Mouse (Mus musculus): ENCODE measurements around the gene Astn1.

DNA sequence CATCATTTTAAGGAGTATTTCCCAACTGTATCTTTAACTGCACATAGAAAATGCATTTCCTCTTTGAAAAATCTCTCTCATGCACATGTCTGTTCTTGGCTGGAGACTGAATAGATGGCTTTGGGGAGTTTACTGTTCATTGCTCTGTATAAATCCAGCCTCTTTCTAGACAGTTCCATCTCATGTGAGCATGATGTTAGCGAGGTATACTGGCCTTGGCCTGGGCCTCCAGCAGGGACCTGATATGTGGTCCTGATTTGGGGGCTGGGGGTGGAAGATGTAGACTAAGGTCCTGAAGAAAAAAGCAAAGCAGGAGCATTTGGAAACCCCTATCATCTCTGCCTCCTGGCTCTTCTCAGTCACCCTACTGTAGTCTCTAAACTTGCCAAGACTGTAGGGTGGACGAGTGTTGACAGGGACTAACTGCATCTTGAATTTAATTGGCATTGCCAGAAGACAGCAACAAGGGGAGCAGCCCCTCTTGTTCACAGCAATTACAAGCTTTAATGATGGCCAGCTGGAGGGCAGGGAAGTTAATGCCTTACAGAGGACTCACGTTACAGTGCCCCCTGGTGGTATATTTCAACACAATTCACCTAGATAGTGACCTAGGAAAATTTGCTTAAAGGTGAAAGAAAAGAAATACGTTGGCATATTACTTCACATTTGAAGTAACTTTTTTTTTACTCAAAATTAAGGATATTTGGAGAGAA is 291.9 kb downstream of the Astn1 start:
- no peak for TF ChIP-seq CTCF (IDR thresholded peaks at IDR 0.05; ENCODE audit: control insufficient read depth, insufficient read depth, insufficient read length)
- no peak for TF ChIP-seq MYOG (IDR thresholded peaks at IDR 0.05; ENCODE audit: control insufficient read depth, extremely low read depth, insufficient read length)
- no peak for TF ChIP-seq MYOD1 (IDR thresholded peaks at IDR 0.05; ENCODE audit: control insufficient read depth, insufficient read length, low read depth)
- TF ChIP-seq USF1 (IDR thresholded peaks at IDR 0.05; ENCODE audit: low read depth), result no peak
- TF ChIP-seq CEBPB (IDR thresholded peaks at IDR 0.05; ENCODE audit: low read depth), result no peak
